Mouse (Mus musculus): Measurements from ENCODE around the gene B4galt5. TPM values are rescaled to one million over a fixed set of nuclear protein-coding genes. Genes with fewer than 3 reads are reported as not detected.
A peak's percentile ranks its signal among the peaks of the same experiment; 100 is the strongest.

The B4galt5 gene
- total RNA-seq, 2 experiments from 2014 or later = 14.6 to 24.2 TPM

- ATAC-seq (replicated peaks; ENCODE audit: poor library complexity) = no peak
These were observed 42.7 kb downstream of the B4galt5 start for GRCm38 (mm10) chr2:167306273-167306594.

- no peak for ATAC-seq (replicated peaks; ENCODE audit: poor library complexity)
These were observed 43.4 kb downstream of the B4galt5 start for GRCm38 (mm10) chr2:167305382-167306272.

- ATAC-seq (replicated peaks; ENCODE audit: poor library complexity) = no peak
These were observed 44.2 kb downstream of the B4galt5 start for GRCm38 (mm10) chr2:167304651-167305381.

- no peak for ATAC-seq (replicated peaks; ENCODE audit: poor library complexity)
These were observed 45.2 kb downstream of the B4galt5 start for GRCm38 (mm10) chr2:167303806-167304205.

- no peak for ATAC-seq (replicated peaks; ENCODE audit: poor library complexity)
These were observed 45.8 kb downstream of the B4galt5 start for GRCm38 (mm10) chr2:167303196-167303595.

GRCm38 (mm10) chr2:167302641-167303040 is 46.3 kb downstream of the B4galt5 start:
- no peak for ATAC-seq (replicated peaks; ENCODE audit: poor library complexity)

GRCm38 (mm10) chr2:167302031-167302430 is 47.0 kb downstream of the B4galt5 start:
- no peak for ATAC-seq (replicated peaks; ENCODE audit: poor library complexity)

- ATAC-seq (replicated peaks; ENCODE audit: poor library complexity) = no peak
These were observed 47.4 kb downstream of the B4galt5 start for GRCm38 (mm10) chr2:167301601-167302000.

- ATAC-seq (replicated peaks; ENCODE audit: poor library complexity) = no peak
These were observed 48.0 kb downstream of the B4galt5 start for GRCm38 (mm10) chr2:167300943-167301497.

- peak; percentile 20; the same call in 1 of the 2 replicates for ATAC-seq (replicated peaks; ENCODE audit: poor library complexity)
These were observed 48.9 kb downstream of the B4galt5 start for GRCm38 (mm10) chr2:167299861-167300667.

GRCm38 (mm10) chr2:167298729-167299705 is 50.0 kb downstream of the B4galt5 start:
- no peak for ATAC-seq (replicated peaks; ENCODE audit: poor library complexity)

GRCm38 (mm10) chr2:167297985-167298384 is 51.0 kb downstream of the B4galt5 start:
- no peak for ATAC-seq (replicated peaks; ENCODE audit: poor library complexity)

- ATAC-seq (replicated peaks; ENCODE audit: poor library complexity) = no peak
These were observed 54.1 kb downstream of the B4galt5 start for GRCm38 (mm10) chr2:167294926-167295325.

GRCm38 (mm10) chr2:167294216-167294615 is 54.8 kb downstream of the B4galt5 start:
- ATAC-seq (replicated peaks; ENCODE audit: poor library complexity) = no peak

GRCm38 (mm10) chr2:167293289-167294085 is 55.5 kb downstream of the B4galt5 start:
- ATAC-seq (replicated peaks; ENCODE audit: poor library complexity) = peak; percentile 55

- peak; percentile 37; the same call in 1 of the 2 replicates for ATAC-seq (replicated peaks; ENCODE audit: poor library complexity)
These were observed 56.1 kb downstream of the B4galt5 start for GRCm38 (mm10) chr2:167292854-167293253.

GRCm38 (mm10) chr2:167292151-167292591 is 56.8 kb downstream of the B4galt5 start:
- ATAC-seq (replicated peaks; ENCODE audit: poor library complexity) = peak; percentile 46; the same call in 1 of the 2 replicates

- ATAC-seq (replicated peaks; ENCODE audit: poor library complexity) = no peak
These were observed 57.3 kb downstream of the B4galt5 start for GRCm38 (mm10) chr2:167291656-167292055.

- ATAC-seq (replicated peaks; ENCODE audit: poor library complexity) = no peak
These were observed 67.5 kb downstream of the B4galt5 start for GRCm38 (mm10) chr2:167281461-167281860.

Data from megakaryocyte progenitor cell, adult 5-6 weeks (primary cell).